Mouse (Mus musculus) myocyte (in vitro differentiated cells): Measurements from ENCODE around the gene Mcmbp.

ENCODE experiments used
- CEBPB ChIP-seq: IDR thresholded peaks from 2 replicates; pipeline ENCODE4 v1.6.1; 2011; ENCODE audit warnings: mild to moderate bottlenecking, moderate library complexity; ENCODE audit not compliant: poor library complexity, insufficient read depth, severe bottlenecking
- E2F4 ChIP-seq: IDR thresholded peaks from one replicate; pipeline ENCODE4 v1.6.1; 2011; ENCODE audit warnings: mild to moderate bottlenecking, control low read depth, moderate library complexity; ENCODE audit not compliant: insufficient read depth
- MAX ChIP-seq: IDR thresholded peaks from one replicate; pipeline ENCODE4 v1.6.1; 2011; ENCODE audit warnings: low read depth, mild to moderate bottlenecking, control low read depth
- MYOD1 ChIP-seq, 3 experiments: IDR thresholded peaks; one replicate each; pipeline ENCODE4 v1.6.1; 2011; ENCODE audit warnings: control low read depth in 2 of 3, low read depth in 2 of 3, mild to moderate bottlenecking in 2 of 3, moderate library complexity in 1 of 3; ENCODE audit not compliant: insufficient read length in 2 of 3, control insufficient read depth in 1 of 3
- MYOG ChIP-seq, 3 experiments: IDR thresholded peaks; one replicate each; pipeline ENCODE4 v1.6.1; 2011; ENCODE audit warnings: control low read depth in 2 of 3, low read depth in 2 of 3, mild to moderate bottlenecking in 2 of 3; ENCODE audit not compliant: insufficient read length in 2 of 3, control insufficient read depth in 1 of 3, insufficient read depth in 1 of 3
- POLR2A ChIP-seq: IDR thresholded peaks from one replicate; pipeline ENCODE4 v1.6.1; 2011; ENCODE audit warnings: low read depth, mild to moderate bottlenecking, control low read depth, moderate library complexity; ENCODE audit not compliant: insufficient read length
- POLR2AphosphoS2 ChIP-seq: IDR thresholded peaks from one replicate; pipeline ENCODE4 v1.6.1; 2011; ENCODE audit warnings: low read depth, control low read depth; ENCODE audit not compliant: insufficient read length
- REST ChIP-seq: IDR thresholded peaks from one replicate; pipeline ENCODE4 v1.6.1; 2011; ENCODE audit warnings: mild to moderate bottlenecking, control low read depth, moderate library complexity; ENCODE audit not compliant: insufficient read depth, insufficient read length
- TCF12 ChIP-seq: IDR thresholded peaks from one replicate; pipeline ENCODE4 v1.6.1; 2011; ENCODE audit warnings: mild to moderate bottlenecking, control low read depth; ENCODE audit not compliant: poor library complexity, insufficient read depth, severe bottlenecking
- TCF3 ChIP-seq: IDR thresholded peaks from one replicate; pipeline ENCODE4 v1.6.1; 2011; ENCODE audit warnings: low read depth, control low read depth; ENCODE audit not compliant: insufficient read length
- USF1 ChIP-seq: IDR thresholded peaks from one replicate; pipeline ENCODE4 v1.6.1; 2011; ENCODE audit warnings: low read depth, mild to moderate bottlenecking, control low read depth, moderate library complexity

GRCm38 (mm10) chr7:128766696-128767095 is 26.4 kb upstream of the Mcmbp start:
- TF ChIP-seq POLR2A = no peak
- TF ChIP-seq USF1 = no peak
- no peak for TF ChIP-seq REST
- no peak for TF ChIP-seq E2F4
- no peak for TF ChIP-seq CEBPB
- no peak for TF ChIP-seq MYOD1 (IDR thresholded peaks at IDR 0.05; ENCODE audit: control insufficient read depth in 1 of 3, insufficient read length in 2 of 3, low read depth in 2 of 3)
- no peak for TF ChIP-seq MYOG (IDR thresholded peaks at IDR 0.05; ENCODE audit: control insufficient read depth in 1 of 3, insufficient read depth in 1 of 3, insufficient read length in 2 of 3, low read depth in 2 of 3)
- no peak for TF ChIP-seq TCF12
- no peak for TF ChIP-seq MAX
- TF ChIP-seq TCF3 = no peak
- TF ChIP-seq POLR2AphosphoS2 = no peak
